Mouse (Mus musculus) left cerebral cortex, postnatal 4 days (tissue): ENCODE results near the gene Polr2h. TPM values are rescaled to one million over a fixed set of nuclear protein-coding genes. Genes with fewer than 3 reads are reported as not detected.
"Not testable (repeated sequence)": the region's sequence is repeated elsewhere in the genome, so short reads cannot be mapped to it uniquely, and the experiment has no call there.

Source experiments
- DNase-seq: peaks from one replicate; pipeline ENCODE4 v3.0.0-alpha.2; 2022
- intact Hi-C: fragments of 180-260 bp; cut with DNase I; formaldehyde crosslinking; loops from one replicate; pipeline ENCODE4 v1.15.1; 2025
- total RNA-seq, 2 experiments: library from RNA; stranded (reverse); gene quantifications; 2 replicates each; pipeline ENCODE4 v1.2.3; 2021

The Polr2h gene
- 10 to 100 TPM; 30.5 to 32.0 TPM for total RNA-seq

DNA sequence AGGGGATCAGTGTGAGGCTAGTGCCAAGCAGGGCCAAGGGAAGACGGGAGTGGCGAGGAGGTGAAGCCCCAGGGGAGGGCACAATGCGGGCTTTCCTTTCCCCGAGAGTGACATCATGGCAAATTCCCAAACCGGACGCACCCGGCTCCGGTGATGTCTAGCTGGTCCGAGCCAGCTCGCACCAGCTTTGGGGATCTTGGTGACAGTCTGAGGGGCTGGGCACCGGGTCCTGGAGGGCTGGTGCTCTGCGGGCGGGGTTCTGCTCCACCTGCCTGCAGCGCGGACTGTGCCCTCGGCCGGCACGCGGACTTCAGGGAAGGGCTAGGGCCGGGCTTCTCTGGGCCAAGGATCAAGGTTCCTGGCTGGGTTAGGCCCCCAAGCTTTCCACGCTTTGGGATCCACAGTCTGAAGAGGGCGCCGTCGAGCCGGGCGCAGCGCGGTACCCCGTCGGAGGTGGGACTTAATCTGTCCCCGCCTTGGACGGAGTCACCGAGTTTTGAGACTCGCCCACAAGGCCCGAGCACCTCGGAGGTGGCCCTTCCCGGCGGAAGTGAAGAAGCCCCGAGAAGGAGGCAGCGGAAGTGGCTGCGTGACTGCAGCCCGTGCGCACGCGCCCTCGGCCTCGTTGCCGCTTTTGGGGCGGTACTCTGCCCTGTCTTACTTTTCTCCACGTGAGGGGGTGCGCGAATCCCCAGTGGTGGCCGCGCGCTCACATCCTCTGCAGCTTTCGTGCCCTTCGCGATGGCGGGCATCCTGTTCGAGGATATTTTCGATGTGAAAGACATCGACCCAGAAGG lies at the start of gene Polr2h, which contains the start of gene Clcn2:
Gene Polr2h (plus strand): TSS at position 485 of the 797 bp plus-strand sequence.
Gene Clcn2 (minus strand): TSS at position 566 of the 797 bp plus-strand sequence.
- intact Hi-C loops: loop anchor here (5.0 kb wide), 1 partner anchor 475 kb away; no protein-coding TSS in a partner anchor

DNA sequence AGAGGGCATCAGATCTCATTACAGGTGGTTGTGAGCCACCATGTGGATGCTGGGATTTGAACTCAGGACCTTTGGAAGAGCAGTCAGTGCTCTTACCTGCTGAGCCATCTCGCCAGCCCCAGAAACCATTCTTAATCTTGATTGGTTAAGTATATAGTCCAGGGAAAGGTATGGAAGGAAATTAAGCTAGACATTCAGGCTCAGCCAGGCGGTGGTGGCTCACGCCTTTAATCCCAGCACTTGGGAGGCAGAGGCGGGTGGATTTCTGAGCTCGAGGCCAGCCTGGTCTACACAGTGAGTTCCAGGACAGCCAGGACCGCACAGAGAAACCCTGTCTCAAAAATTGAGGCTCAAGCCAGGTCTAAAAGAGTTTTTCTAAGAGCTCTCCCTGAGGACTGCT lies 49.5 kb upstream of the Polr2h start, which contains the start of gene Eif4g1:
Gene Eif4g1 (plus strand): TSS at position 301 of the 400 bp plus-strand sequence.
- DNase-seq, intact Hi-C loops: not testable (repeated sequence)

More for the DNA sequence above, at the start of gene Polr2h, which contains the start of gene Clcn2:
- DNase-seq: peak; percentile 97

DNA sequence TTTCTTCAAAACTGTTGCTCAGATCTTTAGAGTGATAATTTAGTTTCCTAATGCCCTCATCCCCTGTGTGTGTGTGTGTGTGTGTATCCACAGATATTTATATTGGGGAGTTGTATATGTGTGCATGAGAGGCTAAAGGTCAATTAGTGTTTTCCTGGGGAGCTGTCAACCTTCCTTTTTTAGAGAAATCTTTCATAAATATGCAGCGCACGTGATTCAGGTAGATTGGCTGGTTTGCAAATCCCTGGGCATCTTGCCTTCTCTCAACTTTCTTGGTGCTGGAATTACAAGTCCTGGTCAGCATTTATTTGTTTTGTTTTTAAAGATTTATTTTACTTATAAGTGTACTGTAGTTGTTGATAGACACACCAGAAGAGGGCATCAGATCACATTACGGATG lies 47.2 kb upstream of the Polr2h start:
- no peak for DNase-seq
- intact Hi-C loops: no loop called here

DNA sequence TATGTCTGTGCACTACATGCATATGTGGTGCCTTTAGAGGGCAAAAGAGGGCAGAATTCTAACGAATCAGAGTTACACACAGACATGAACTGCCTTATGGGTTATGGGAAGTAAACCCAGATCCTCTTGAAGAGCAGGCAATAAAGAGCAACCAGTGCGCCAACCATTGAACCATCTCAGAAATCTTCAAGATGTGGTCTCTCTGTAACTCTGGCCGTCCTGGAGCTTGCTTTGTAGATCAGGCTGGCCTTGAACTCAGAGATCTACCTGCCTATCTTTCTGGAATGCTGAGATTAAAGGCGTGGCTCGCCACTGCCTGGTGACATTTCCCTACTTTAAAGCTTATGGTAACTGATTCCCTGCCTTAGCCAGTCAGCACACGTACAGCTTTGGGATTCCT lies 45.6 kb upstream of the Polr2h start:
- DNase-seq: no peak
- intact Hi-C loops: no loop called here

DNA sequence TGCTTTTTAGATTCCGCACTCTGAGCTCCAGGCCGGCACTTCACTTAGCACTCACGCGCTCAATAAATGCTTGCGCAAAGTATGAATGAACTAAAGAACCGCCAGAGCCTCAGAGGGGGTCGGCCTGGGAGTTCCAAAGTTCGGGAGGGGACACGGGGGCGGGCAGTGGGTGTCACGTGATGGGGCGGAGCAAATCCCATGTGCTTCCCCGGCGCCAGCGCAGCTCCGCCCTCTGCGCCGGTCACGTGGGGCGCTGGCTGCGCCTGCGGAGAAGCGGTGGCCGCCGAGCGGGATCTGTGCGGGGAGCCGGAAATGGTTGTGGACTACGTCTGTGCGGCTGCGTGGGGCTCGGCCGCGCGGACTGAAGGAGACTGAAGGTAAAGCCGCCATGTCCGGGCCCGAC lies 45.0 kb upstream of the Polr2h start:
- intact Hi-C loops: no loop called here
- DNase-seq: peak; percentile 97

DNA sequence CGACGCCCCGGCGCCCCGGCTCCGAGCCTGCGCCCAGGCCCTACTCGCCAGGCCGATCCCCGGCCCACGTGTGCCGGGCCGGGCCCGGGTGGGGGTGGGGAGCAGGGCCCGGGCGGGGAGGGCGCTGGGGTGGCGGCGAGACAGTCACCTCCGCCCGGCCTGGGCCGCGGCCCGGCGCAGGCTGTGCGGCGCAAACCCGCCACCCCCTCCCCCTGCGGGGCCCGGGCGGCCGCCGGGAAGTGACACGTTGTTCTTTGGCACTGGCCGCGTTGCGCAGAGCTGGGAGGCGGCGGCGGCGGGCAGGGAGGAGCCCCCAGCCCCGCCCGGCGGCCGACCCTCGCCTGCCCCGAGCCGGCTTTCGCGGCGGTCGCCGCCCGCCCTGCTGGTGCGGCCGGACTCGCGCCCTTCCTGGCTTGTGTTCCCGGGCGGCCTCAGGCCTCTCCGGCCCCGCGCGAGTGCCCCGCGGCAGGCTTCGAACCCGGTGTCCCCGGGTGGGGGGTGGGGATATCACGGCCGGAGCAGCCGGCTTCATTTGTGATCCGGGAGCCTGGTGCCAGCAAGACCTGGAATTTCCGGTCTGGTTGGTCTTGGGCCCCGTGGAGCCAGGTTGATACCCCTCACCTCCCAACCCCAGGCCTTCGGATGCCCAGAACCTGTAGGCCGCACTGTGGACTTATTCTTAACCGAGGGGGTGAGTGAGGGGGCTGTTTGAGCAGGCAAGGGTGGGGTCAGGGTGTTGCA lies 44.3 kb upstream of the Polr2h start:
- DNase-seq: peak; percentile 66
- intact Hi-C loops: no loop called here

DNA sequence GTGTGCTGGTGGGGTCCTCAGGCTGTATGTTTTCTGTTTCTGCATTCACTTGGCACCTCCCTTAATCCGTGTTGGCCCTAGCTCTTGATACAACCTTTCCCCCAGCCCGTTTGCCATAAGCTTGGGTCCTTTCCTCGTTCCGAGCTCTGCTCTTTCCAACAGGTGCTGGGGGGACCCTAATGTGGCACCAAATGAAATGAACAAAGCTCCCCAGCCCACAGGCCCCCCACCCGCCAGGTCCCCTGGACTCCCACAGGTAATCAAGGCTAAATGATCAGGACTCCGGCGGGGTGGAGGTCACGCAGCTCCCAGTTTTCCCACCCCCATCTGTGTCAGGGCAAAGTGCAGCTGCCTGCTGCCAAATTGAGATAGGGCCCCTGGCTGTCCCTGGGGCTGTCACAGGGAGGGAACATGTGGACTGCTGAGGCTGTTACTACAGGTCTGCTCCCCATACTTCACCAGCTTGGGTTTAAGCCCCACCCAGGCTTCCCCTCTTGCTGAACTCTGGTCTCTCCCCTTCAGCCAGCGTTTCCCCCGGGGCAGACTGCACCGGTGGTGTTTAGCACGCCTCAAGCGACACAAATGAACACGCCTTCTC lies 43.7 kb upstream of the Polr2h start:
- no peak for DNase-seq
- intact Hi-C loops: no loop called here

DNA sequence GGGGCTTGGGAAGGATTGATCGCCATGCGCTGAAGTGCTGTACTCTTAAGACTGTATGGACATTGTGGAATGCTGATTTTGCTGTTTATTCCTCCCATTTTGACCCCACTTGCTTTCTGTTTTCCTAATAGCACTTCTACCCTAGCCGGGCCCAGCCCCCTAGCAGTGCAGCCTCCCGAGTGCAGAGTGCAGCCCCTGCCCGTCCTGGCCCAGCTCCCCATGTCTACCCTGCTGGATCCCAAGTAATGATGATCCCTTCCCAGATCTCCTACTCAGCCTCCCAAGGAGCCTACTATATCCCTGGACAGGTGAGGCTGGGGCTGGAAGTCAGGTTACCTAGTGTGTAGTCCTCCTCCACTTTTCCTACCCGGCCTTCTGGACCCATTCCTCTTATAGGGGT lies 42.3 kb upstream of the Polr2h start:
- DNase-seq: no peak
- intact Hi-C loops: no loop called here

DNA sequence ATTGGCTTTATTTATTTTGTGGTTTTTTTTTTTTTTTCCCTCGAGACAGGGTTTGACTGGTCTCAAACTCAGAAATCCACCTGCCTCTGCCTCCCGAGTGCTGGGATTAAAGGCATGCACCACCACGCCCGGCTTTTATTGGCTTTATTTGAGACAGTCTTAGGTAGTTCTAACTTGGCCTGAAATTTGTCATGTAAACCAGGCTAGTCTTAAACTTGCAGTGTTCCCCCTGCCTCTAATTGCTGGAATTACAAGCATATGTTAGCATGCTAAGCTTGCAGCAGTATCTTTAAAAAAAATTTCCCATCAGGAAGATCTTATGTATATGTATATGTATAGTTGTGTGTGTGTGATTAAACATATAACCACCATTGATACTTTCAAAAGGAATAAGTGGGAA lies 40.8 kb upstream of the Polr2h start:
- no peak for DNase-seq
- intact Hi-C loops: no loop called here

DNA sequence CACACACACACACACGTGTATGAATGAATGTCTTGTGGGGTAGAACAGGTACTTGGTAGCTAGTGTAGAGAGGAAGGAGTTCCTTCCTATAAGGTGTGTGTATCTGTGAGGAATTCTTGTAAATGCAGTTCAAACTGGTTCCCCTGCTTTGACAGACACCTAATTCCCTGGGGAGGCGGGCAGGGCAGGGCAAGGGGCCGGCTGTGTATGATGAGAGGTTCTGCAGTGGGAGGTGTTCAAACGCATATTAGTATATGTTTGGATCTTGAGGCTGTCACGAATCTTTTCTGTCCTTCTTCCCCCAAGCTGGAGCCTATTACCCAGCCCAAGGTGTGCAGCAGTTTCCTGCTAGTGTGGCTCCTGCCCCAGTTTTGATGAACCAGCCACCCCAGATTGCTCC lies 40.1 kb upstream of the Polr2h start:
- no peak for DNase-seq
- intact Hi-C loops: no loop called here

DNA sequence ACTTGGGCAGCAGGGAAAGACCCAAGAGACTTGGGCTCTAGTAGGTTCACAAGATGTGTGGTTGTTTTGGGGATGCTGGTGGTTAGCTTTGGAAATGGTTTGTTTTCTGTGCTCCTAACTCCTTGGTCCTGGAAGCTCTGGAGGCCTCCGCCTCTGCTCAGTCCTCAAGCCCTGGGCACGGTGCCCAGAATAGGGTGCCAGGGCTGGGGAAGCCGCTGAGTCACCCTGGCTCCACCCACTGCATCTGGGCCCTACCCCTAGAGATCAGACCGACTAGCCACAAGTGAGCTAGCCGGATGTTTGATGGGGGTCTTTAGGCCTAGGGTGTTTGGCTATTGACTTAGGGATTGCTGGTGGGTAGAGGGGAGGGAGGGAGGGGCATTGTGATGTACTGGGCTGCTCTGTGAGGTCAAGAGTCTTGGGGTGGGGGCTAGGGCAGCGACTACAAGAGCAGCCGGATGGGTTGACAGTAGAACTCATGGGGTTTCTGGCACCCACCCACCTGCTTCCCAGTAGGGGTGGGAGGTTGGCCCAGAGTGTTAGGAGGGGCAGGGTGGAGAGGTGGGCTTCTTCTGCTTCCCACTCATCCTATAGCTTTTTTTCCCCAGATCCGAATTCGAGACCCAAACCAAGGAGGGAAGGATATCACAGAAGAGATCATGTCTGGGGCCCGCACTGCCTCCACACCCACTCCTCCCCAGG lies 39.3 kb upstream of the Polr2h start:
- peak; percentile 76 for DNase-seq
- intact Hi-C loops: no loop called here

DNA sequence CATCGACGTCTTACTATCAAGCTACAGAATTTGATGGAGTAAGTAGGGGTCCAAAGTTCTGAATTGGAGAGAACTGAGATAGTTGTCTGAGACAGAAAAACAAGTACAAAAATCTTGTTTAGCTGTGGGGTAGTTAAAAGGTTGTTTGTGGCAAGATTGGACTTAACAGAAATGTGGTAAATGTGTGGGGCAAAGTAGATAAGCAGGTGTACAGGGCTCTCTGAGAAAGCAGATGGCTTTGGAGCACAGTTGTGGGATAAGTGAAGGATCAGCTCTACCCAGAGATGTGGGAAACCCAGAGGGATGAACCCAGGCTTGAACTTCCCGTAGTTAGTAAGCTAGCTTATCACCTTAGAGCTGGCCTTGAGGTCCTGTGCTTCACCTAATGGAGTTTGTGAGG lies 26.7 kb upstream of the Polr2h start:
- intact Hi-C loops: no loop called here

DNA sequence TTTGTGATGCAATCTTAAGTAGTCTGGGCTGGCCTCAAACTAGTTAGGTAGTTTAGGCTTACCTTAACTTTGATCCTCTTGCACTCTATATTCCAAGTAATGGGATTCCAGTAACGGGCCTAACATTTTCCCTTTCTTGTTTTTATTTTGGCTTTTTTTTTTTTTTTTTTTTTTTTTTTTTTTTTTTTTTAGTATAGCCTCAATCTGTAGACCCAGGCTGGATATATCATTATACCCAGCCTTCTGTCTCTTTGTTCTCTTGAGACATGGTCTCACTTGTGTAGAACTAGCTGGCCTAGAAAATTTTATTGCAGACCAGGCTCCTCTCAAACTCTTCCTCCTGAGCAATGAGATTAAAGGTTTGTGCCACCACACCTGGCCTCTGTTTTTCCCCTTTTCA lies 25.8 kb upstream of the Polr2h start:
- intact Hi-C loops: no loop called here
- no peak for DNase-seq

More for the DNA sequence above, 26.7 kb upstream of the Polr2h start:
- DNase-seq: no peak

DNA sequence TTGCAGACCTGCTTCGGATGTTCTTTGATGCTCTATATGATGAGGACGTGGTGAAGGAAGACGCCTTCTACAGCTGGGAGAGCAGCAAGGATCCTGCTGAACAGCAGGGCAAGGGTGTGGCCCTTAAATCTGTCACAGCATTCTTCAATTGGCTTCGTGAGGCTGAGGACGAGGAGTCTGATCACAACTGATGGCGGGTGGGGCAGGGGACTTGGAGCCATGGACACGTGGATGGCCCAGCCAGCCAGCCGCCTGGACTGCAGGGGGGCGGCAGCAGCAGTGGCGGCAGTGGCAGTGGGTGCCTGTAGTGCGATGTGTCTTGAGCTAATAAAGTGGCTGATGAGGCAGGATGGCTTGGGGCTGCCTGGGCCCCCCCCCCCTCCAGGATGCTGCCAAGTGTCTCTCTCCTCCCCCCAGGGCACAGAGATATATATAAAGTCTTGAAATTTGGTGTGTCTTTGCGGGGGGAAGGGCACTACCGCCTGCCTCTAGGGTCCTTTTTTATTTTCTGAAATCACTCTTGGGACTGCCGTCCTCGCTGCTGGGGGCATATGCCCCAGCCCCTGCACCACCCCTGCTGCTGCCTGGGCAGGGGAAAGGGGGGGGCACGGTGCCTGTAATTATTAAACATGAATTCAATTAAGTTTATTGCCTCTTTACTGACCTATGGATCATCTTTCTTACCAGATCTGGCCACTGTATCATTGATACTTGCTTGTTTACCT lies 25.1 kb upstream of the Polr2h start:
- peak; percentile 28 for DNase-seq
- intact Hi-C loops: no loop called here

DNA sequence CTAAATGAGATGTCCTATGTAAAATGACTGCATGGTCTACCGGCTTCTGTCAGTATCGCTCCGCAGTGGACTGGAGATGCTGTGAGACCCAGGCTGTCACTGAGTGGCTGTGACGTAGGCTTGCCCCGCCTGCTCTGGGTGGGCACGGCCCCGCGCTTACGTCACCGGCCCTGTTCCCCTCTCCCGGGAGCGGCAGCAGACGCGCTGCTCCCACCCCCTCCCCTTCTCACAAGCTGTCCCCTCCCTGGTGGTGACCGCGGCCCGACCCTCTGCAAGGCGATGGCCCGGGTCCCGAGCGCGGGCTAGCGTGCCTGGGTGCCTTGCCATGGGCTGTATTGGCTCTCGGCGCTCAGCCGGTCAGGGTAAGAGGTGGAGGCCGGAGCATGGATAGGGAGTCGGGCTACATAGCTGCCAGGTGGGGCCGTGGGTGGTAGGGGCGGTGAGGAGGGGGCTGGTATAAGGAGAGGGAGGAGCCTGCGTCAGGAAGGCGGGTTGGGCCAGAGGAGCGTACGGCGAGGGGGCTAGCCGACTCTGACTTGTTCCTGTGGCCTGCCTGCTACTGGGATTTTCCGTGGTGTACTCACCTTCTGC lies 24.3 kb upstream of the Polr2h start, which contains the start of gene Fam131a:
Gene Fam131a (plus strand): TSS at position 131 of the 591 bp plus-strand sequence.
- intact Hi-C loops: no loop called here
- DNase-seq: peak; percentile 97

DNA sequence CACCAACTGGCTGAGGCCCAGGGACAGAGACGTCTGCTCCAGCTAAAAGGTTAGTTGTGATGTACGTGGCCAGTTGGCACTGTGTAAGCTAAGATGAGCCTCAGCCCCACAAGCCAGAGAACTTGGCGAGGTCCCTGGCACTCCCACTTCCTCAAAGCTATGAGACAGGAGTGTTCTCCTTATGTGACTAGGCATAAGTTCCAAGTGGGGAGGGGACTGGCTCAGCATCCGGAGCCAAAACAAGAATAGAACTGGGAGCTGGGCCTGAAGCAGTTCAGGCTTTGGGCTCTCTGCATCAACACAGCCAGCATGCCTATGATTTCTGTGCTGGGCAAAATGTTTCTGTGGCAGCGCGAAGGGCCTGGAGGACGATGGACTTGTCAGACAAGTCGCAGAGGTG lies 22.7 kb upstream of the Polr2h start:
- DNase-seq: peak; percentile 47
- intact Hi-C loops: no loop called here

DNA sequence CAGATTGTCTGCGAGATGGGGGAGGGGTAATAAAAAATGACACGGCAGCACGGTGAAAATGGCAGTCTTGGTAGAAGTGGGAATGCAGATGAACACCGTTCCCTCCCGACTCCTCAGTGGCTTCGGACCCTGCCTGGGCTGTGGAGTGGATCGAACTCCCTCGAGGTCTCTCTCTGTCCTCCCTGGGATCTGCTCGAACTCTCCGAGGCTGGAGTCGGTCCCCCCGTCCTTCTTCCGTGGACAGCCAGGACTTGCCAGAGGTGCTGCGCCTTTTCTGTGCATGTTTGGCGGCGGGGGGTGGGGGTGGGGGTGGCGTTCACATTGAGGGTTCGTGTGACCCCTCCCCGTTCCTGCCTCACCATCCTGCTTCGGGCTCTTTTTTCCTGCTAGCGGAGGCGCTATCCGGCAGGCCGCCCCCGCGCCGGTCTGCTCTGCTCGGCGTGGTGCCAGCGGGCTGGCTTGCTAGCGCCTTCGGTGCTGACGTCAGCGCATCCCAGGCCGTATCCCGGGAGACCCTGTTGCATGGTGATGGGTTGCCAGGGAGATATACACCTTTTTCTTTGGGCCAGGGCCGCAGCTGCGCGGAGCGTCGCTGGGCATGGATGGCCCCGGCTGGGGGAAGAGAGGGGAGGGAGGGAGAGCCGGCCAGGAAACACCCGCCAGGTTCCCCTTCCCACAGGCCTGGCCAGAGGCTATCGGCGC lies 21.7 kb upstream of the Polr2h start:
- intact Hi-C loops: no loop called here
- DNase-seq: peak; percentile 93

DNA sequence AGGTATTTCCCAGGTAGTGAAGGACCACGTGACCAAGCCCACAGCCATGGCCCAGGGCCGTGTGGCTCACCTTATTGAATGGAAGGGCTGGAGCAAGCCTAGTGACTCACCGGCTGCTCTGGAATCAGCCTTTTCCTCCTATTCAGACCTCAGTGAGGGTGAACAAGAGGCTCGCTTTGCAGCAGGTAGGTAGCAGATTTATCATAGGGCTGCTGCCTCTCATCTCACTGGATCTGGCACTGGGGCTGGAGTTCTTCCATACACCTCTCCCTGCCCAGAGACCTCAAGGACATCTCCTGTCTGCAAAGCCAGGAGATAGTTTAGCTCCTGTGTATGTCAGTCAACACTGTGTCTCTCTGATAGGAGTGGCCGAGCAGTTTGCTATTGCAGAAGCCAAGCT lies 18.2 kb upstream of the Polr2h start:
- intact Hi-C loops: no loop called here

DNA sequence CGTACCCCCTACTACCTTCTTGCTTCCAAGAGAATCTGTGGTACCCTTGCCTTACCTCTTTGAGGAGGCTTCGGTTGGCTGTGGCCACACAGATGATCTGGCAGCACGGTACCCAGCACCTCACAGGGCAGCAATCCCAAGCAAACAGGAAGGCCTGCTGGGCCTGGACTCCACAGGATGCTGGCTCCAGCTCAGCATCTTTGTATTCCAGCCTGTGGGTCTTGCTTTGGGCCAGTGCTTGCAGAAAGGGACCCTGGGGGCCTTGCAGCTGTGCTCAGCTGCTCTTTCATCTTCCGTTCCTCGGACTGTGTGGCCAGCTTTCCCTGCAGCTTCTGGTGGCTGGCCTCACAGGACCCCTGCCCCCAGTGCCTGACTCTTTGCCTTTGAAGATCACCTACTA lies 17.4 kb upstream of the Polr2h start:
- DNase-seq: no peak
- intact Hi-C loops: no loop called here

More for the DNA sequence above, 18.2 kb upstream of the Polr2h start:
- no peak for DNase-seq
